Mouse (Mus musculus) limb, embryonic 14.5 days (tissue): ENCODE data around the gene Psmd9. TPM values are rescaled to one million over a fixed set of nuclear protein-coding genes. Genes with fewer than 3 reads are reported as not detected.

Experiments used
- ATAC-seq: fragments of 200-750 bp; cut with Nextera tagmentation; 2 replicates; pipeline ENCODE4 v1.8.0; 2017; ENCODE audit warnings: low read depth, moderate number of reproducible peaks, moderate TSS enrichment; ENCODE audit not compliant: low FRiP score
- DNase-seq: peaks from one replicate; pipeline ENCODE4 v3.0.0-alpha.2; 2015; ENCODE audit warnings: low spot score
- H3K27ac ChIP-seq: fragments of 300-500 bp; sonication (generic); replicated peaks from 2 replicates; pipeline ENCODE4 v1.5.1; 2014; ENCODE audit warnings: low read depth, mild to moderate bottlenecking, low read length, moderate library complexity, mixed read lengths
- H3K27me3 ChIP-seq: fragments of 300-500 bp; sonication (generic); 2 replicates; pipeline ENCODE4 v1.6.1; 2014; ENCODE audit warnings: low read length, mixed read lengths; ENCODE audit not compliant: control insufficient read depth, insufficient read depth
- H3K36me3 ChIP-seq: fragments of 300-500 bp; sonication (generic); 2 replicates; pipeline ENCODE4 v1.6.1; 2014; ENCODE audit warnings: mild to moderate bottlenecking, low read length, moderate library complexity, mixed read lengths; ENCODE audit not compliant: control insufficient read depth, insufficient read depth
- H3K4me1 ChIP-seq: fragments of 300-500 bp; sonication (generic); 2 replicates; pipeline ENCODE4 v1.6.1; 2014; ENCODE audit warnings: antibody characterized with exemption, low read length, mixed read lengths; ENCODE audit not compliant: control insufficient read depth, insufficient read depth
- H3K4me2 ChIP-seq: fragments of 300-500 bp; sonication (generic); replicated peaks from 2 replicates; pipeline ENCODE4 v1.6.1; 2014; ENCODE audit warnings: low read depth, mild to moderate bottlenecking, low read length, moderate library complexity; ENCODE audit not compliant: severe bottlenecking
- H3K4me3 ChIP-seq: fragments of 300-500 bp; sonication (generic); replicated peaks from 2 replicates; pipeline ENCODE4 v1.5.1; 2014; ENCODE audit warnings: low read length
- H3K9ac ChIP-seq: fragments of 300-500 bp; sonication (generic); 2 replicates; pipeline ENCODE4 v1.6.1; 2014; ENCODE audit warnings: mild to moderate bottlenecking, low read depth, low read length, moderate library complexity; ENCODE audit not compliant: severe bottlenecking
- H3K9me3 ChIP-seq: fragments of 300-500 bp; sonication (generic); 2 replicates; pipeline ENCODE4 v1.6.1; 2016; ENCODE audit warnings: low read length; ENCODE audit not compliant: control insufficient read depth
- POLR2A ChIP-seq: fragments of 200-500 bp; IDR thresholded peaks from 2 replicates; pipeline ENCODE4 v1.8.0; 2012; ENCODE audit warnings: inconsistent platforms, mild to moderate bottlenecking, moderate library complexity, borderline replicate concordance; ENCODE audit not compliant: insufficient read depth, insufficient read length; ENCODE audit errors: extremely low read depth
- WGBS: fragments of 180-500 bp; shearing (Covaris S2); extraction: QIAGEN DNeasy Blood & Tissue Kit; methylation state at CpG from one replicate; pipeline ENCODE4 v1.1.7; 2014; 5-methylcytosine and 5-hydroxymethylcytosine counted together
- polyA plus RNA-seq, 2 experiments: library from polyadenylated mRNA; depleted of rRNA in 1 of 2; stranded (reverse) in 1 of 2; unstranded in 1 of 2; fragments of >200 nt; fragmentation: Nextera tagmentation in 1 of 2; extraction: Ambion mirVana in 1 of 2; gene quantifications; 2 replicates each; pipeline versions ENCODE4 v1.2.1 to v1.2.3; 2012 to 2014

The Psmd9 gene
- polyA plus RNA-seq, 2 experiments = 44.0 to 65.1 TPM

DNA sequence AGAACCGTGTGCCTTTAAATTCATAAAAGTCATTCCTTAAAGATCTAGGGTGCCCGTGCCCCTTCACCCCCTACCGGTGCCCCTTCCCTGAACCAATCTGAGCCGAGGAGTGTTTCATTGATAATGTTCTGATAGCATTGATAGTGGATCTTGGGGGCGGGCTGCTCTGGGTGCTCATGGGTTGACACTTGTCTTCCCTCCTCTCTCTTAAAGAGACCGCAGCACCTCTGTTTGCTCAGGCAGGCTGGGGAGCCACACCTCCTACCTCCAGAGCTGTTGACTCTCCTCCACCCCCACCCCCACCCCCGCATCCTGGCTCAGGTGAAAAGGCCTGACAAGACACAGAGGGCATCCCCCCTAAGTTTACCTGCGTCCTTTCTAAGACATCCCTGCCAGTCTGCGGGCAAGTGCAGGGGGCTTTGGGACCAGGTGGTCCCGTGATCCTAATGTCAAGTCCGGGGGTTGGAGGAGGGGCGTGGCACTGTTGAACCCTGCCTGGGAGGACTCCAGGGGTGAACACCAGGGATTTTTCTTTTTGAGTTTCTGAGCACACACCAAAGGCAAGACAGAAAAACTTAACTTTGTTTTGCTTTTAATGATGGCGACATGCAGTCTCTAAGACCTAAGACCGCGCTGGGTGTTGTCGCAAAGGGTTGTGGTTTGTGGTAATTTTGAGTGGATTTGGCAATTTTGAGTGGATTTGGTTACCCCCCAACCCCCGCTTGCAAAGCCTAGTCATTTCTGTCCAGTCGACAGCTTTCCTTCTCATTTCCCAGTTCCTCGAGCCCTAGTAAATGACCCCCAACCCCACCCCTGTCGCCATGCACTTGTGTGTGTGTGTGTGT, 24.2 kb upstream of the Psmd9 start:
- peak overlapping the region; percentile 93 for H3K4me3 ChIP-seq
- no peak for TF ChIP-seq POLR2A
- H3K9ac ChIP-seq = peak overlapping the region; percentile 99
- no peak for DNase-seq
- no peaks in the 10 kb centered on the region for H3K27me3 ChIP-seq
- H3K27ac ChIP-seq = no peak overlapping the region
- no peaks in the 10 kb centered on the region for H3K9me3 ChIP-seq
- WGBS = 37% methylated on average over 20 of the region's 20 CpGs
- peak overlapping the region; percentile 100 for H3K4me2 ChIP-seq
- ATAC-seq = no peak
- peaks cover 32% of the 10 kb centered on the region for H3K4me1 ChIP-seq
- peaks cover 43% of the 10 kb centered on the region for H3K36me3 ChIP-seq

DNA sequence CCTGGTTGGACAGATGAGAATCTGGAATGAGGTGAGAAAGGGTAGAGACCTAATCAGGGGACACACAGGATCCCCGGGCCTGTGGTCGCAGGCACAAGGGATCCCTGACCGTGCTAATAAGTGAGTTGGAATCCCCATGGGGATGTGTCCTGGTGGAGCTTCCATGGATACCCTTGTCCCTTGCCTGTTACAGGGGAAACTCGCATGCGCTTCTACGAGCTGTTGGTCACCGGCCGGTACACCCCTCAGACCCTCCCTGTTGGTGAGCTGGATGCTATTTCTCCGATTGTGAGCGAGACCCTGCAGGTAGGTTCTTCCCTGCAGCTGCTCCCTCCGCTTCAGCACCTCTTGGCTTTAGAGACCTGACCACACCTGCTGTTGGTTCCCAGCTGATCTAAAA, 22.9 kb upstream of the Psmd9 start:
- Histone ChIP-seq H3K4me1 (peaks cover 45% of the 10 kb centered on the region), H3K27ac (no peak overlapping the region), H3K27me3 (no peaks in the 10 kb centered on the region), H3K4me3 (no peak overlapping the region), H3K9ac (no peak overlapping the region), H3K4me2 (no peak overlapping the region), H3K36me3 (peaks cover 54% of the 10 kb centered on the region), H3K9me3 (no peaks in the 10 kb centered on the region)
- ATAC-seq (no peak), DNase-seq (no peak)
- 85% methylated on average over 11 of the region's 11 CpGs for WGBS
- no peak for TF ChIP-seq POLR2A

DNA sequence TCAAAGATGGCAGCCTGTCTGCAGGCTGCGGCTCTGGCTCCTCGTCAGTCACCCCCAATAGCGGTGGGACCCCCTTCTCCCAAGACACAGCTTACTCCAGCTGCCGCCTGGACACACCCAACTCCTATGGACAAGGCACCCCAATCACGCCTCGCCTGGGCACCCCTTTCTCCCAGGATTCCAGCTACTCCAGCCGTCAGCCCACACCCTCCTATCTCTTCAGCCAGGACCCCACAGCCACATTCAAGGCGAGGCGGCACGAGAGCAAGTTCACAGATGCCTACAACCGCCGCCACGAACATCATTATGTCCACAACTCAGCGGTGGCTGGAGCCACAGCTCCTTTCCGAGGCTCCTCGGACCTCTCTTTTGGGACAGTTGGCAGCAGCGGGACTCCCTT, 21.6 kb upstream of the Psmd9 start:
- Histone ChIP-seq H3K27ac (no peak overlapping the region), H3K4me3 (no peak overlapping the region), H3K9ac (no peak overlapping the region), H3K36me3 (peaks cover 65% of the 10 kb centered on the region), H3K9me3 (no peaks in the 10 kb centered on the region), H3K27me3 (no peaks in the 10 kb centered on the region), H3K4me1 (peaks cover 45% of the 10 kb centered on the region), H3K4me2 (no peak overlapping the region)
- DNase-seq = no peak
- no peak for TF ChIP-seq POLR2A
- ATAC-seq = no peak
- 88% methylated on average over 17 of the region's 17 CpGs for WGBS

DNA sequence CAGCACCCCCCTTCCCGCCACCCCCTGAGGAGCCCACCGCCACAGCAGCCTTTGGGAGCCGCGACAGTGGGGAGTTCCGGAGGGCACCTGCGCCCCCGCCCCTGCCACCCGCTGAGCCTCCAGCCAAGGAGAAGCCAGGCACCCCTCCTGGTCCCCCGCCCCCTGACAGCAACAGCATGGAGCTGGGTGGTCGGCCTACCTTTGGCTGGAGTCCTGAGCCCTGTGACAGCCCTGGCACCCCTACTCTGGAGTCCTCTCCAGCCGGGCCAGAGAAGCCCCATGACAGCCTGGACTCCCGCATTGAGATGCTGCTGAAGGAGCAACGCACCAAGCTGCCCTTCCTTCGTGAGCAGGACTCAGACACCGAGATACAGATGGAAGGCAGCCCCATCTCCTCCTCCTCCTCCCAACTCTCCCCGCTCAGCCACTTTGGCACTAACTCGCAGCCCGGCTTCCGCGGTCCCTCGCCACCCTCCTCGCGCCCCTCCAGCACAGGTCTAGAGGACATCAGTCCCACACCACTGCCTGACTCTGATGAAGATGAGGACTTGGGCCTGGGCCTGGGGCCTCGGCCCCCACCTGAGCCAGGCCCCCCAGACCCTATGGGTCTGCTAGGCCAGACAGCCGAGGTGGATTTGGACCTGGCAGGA, 21.0 kb upstream of the Psmd9 start:
- DNase-seq (no peak), ATAC-seq (no peak)
- no peak for TF ChIP-seq POLR2A
- H3K27me3 ChIP-seq = no peaks in the 10 kb centered on the region
- H3K4me3 ChIP-seq = no peak overlapping the region
- H3K36me3 ChIP-seq = peaks cover 71% of the 10 kb centered on the region
- H3K9ac ChIP-seq = no peak overlapping the region
- H3K9me3 ChIP-seq = no peaks in the 10 kb centered on the region
- peaks cover 45% of the 10 kb centered on the region for H3K4me1 ChIP-seq
- WGBS = 85% methylated on average over 25 of the region's 25 CpGs
- no peak overlapping the region for H3K4me2 ChIP-seq
- no peak overlapping the region for H3K27ac ChIP-seq

DNA sequence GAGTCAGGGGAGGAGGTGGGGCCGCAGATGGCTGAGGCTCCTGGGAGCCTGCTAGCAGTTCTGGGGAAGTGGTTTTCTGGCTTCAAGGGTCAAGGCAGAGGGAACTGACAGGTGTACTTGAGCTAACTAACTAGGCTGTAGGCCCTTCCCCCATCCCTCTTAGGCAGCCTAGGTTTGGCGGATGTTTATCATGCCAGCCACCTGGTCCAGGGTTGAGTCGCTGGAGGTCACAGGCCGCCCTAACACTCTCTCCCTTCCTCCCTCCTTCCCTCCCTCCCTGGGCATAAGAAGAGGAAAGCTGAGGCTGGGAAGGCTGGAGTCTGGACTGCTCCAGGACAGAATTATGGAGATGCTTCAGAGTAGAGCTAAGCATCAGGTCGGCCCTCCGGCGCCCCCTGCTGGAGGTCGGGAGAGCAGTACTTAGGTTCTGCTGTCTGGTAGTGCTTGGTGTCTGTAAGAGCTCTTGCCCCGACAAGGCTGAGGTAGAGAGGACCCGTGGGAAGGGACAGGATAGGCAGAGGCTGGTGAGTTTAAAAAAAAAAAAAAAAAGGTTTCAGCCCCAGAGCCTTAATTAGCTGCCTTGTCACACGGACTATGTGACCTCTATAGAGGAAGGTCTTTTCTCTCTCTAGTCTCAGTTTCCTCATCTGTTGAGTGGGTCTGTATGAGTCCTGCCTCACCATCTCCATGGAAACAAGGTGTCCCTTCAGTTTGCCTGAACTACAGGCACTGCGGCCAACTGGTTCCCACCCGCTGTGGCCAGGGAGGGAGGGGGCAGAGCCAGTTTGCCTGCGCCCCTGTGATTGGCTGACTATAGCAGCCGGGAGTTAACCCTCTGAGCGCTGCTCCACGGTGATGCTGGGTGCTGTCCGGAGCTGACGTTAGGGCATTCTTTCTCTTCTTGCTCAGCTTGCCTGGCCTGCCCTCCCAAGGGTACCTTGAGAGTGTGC, 19.5 kb upstream of the Psmd9 start:
- peaks cover 36% of the 10 kb centered on the region for H3K4me1 ChIP-seq
- peak overlapping the region; percentile 38 for H3K9ac ChIP-seq
- ATAC-seq = peak; percentile 84
- peak overlapping the region; percentile 50 for H3K4me2 ChIP-seq
- WGBS = 8% methylated on average over 19 of the region's 19 CpGs
- no peaks in the 10 kb centered on the region for H3K9me3 ChIP-seq
- H3K4me3 ChIP-seq = peak overlapping the region; percentile 35
- DNase-seq = peak; percentile 92
- no peak overlapping the region for H3K27ac ChIP-seq
- no peaks in the 10 kb centered on the region for H3K27me3 ChIP-seq
- TF ChIP-seq POLR2A = no peak
- peaks cover 86% of the 10 kb centered on the region for H3K36me3 ChIP-seq
